Mouse (Mus musculus): Measurements from ENCODE around the gene Cfap73.

Gene Cfap73

DNA sequence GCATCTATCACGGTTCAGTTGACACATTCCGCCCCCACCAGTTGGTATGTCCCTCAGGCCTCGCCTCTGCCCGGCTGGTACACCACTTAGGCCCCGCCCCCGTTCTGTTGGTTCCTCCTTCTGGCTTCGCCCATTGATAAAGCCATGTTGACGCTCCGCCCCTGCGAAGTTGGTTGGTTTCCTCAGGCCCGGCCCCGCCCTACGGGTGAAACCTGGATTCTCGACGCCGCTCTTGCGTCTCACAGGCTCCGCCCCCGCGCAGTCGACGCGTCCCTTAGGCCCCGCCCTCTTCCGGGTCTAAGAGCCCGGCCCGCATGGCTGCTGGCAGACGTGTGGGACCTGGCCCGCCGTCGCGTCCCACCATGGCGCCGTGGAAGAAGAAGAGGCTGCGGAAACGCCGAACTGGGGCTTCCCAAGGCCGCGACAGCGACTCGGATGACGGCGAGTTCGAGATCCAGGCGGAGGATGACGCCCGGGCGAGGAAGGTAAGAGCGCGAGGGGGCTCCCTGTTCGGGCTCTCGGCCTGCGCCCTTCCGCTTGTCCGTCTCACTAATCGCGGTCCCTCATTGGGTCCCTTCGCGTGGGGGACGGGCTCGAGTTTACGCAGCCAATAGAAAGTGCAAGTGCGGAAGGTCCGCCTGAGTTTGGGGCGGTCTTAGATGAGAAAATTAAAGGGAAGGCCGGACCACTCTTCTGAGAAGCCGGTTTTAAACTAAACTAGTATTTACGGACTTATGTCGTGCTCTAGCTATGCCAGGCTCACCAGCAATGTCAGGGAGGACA lies 21.0 kb downstream of the Cfap73 start:
- peak; percentile 100 for DNase-seq (ENCODE audit: low spot score in 2 of 2)

DNA sequence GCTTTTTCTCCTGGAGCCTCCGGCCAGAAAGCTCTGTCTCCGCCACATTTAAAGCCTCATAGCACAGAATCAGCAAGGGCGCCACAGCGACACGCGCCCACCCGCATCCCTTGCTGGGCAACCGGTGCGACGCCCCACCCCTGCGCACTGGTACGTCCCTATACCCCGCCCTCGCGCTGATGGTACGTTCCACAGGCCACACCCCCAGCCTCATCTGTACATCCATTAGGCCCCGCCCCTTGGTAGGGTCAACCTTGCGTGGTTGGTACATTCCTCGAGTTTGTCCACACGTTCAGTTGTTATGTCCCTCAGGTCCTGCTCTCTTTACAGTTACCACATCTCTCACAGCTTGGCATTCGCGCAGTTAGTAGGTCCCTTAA lies 21.6 kb downstream of the Cfap73 start, which contains the start of the genes Rita1 and Ddx54:
TSS of gene Rita1 (minus strand) at position 148 of the 380 bp plus-strand sequence.
TSS of gene Ddx54 (plus strand) at position 298 of the 380 bp plus-strand sequence.
- DNase-seq (ENCODE audit: low spot score in 2 of 2) = peak; percentile 100

DNA sequence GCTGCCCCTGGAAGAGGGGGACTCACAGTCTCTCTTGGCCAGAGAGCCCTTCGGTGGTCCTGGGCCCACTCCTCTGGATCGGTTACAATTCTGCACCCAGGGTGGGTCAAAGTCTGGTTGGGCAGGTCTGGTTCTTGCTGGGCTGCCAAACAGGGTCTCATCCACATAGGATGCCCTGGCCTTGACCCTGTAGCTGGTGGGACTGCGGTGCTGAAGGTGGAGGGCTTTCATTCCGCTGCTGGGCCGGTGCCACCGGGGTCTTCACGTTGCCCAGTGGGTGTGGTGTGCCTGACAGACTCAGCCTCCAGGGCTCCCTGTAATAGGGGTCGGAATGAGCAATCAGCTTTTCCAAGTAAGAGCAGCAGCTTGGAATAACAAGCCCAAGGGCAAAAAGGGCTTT lies 22.6 kb downstream of the Cfap73 start:
- DNase-seq (ENCODE audit: low spot score in 2 of 2) = no peak

DNA sequence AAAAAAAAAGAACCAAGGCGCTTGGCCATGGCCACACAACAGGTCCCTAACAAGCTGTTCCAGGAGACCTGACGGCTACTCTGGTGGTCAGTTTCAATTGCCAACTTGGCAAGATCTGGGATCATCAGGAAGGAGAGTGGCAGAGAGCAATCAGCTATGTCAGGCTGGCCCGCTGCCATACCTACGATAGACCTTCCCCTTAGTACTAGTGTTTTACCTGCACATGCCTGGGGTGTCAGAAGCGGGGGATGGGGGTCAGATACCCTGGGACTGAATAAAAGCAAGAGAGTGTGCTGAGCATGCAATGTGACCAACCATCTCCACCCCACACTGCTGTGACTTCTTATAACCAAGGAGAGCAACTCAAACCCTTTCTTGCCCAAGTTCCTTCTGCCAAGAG lies 23.1 kb downstream of the Cfap73 start:
- DNase-seq (ENCODE audit: low spot score in 2 of 2) = no peak

DNA sequence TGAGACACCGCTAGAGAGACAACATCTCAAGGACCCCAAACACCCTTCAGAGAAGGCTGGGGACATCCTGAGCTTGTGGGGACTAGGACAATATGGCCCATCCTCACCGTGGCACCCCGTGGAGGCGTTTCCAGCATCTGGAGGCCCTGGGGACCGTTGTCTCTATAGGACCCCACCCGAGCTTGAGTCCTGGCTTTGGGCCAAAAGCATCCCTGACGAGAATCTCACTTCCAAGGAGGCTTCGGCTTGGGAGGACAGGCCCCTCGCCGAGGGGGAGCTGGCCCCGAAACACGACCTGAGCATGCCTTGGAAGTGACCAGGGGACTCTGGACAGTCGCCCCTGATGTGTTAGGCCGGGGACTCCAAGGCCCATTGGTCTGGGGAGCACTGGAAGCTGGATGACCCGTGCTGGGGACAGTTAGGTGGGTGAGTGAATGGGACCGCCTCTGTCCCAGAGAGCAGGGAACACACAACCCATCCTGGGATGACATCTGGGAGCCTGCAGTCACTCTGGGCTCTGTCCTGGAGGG lies 24.7 kb downstream of the Cfap73 start:
- no peak for DNase-seq (ENCODE audit: low spot score in 2 of 2)

DNA sequence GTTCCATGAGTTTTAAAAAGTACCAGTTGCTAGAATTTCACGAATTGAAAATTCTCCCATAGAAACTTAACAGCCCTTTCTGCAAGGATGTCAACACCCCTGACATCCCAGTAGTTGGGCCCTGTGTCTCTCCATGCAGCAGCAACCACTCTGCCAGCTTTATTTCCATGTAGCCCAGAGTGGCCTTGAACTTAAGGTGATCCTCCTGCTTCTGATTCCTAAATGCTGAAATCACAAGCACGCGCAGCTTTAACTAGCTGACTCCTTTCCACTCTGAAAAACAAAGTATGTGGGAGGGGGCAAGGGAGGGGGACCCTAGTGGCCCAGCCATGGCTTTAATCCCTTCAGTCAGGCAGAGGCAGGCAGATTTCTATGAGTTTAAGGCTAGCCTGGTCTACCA lies 26.7 kb downstream of the Cfap73 start:
- no peak for DNase-seq (ENCODE audit: low spot score in 2 of 2)

DNA sequence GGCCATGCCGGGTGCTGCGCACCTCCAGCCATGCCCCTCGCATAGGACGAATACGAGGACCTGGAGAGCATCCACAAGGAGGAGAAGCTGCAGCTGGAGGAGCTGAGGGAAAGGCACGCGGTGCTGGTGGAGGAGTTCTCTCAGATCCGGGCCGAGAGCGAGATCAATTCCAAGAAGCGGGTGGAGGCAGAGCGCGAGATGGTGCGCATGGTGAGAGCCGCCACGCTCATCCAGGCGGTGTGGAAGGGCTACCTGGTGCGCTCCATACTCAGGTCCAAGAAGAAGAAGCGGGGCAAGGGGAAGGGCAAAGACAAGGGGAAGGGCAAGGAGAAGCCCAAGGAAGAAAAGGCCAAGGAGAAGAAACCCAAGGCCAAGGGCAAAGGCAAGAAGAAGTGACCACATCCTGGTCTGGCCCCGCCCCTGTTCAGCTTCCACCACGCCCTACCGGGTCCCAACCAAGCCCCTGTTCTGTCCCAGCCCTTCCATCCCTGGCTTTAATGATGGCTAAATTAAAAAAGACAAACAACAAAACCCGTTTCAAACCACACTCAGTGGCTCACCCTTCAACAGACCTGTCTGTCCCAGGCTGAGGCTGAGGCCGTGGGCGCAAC lies 27.3 kb downstream of the Cfap73 start:
- DNase-seq (ENCODE audit: low spot score in 2 of 2) = no peak

DNA sequence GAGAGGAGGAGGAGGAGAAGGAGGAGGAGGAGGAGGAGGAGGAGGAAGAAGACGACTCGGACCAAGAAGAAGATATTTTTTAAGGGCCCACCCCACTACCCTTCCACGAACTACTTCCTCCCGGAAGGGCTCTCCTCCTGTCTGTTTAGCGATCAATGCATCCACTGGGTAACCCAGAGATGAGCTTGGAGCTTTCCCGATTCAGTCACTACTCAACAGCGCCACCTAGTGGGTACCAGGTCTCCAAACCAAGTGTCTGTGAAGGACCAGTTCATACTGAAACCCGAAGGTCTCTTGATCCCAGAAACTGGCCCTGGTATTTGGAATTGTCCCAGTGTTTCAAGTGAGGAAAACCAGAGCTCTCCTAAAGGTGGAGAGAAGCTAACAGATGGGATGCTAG lies 28.3 kb downstream of the Cfap73 start:
- DNase-seq (ENCODE audit: low spot score in 2 of 2) = peak; percentile 87 to 93

DNA sequence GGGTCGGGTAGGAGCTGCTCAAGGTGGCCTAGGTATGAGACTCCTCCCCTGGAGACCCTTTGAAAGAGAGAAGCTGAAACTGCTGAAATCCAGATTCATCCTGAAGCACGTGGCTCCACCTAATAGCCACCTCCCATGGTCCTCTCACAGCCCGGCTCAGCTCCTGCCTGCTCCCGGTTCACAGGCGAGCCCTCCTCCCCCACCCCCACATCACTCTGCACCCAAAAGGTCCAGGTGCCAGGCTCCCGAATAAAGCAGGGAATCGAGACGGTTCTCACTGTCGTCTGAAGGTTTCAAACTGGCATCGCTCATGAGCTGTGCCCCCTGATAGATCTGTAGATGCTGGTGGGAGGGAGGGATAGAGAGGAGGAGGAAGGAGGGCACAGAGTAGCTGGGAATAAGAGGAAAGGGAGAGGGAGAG lies 28.8 kb downstream of the Cfap73 start:
- DNase-seq (ENCODE audit: low spot score in 2 of 2) = no peak

DNA sequence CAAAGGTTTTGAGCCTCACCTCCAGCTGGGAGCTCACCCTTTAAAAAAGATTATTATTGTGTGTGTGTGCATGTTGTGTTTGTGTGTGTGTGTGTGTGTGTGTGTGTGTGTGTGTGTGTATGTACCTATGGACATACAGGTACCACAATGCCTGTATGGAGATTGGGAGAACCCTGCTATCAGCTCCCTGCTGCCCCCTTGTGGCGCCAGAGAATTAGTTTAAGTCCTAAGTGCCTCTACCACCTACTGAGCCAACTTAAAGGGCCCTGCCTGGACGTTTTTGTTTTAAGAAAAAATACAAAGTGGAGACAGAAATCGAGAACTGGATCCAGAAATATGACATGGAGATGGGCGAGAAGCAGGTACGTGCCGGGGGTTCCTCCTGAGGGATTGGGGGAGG lies 29.2 kb downstream of the Cfap73 start:
- peak; percentile 79 to 87 for DNase-seq (ENCODE audit: low spot score in 2 of 2)

DNA sequence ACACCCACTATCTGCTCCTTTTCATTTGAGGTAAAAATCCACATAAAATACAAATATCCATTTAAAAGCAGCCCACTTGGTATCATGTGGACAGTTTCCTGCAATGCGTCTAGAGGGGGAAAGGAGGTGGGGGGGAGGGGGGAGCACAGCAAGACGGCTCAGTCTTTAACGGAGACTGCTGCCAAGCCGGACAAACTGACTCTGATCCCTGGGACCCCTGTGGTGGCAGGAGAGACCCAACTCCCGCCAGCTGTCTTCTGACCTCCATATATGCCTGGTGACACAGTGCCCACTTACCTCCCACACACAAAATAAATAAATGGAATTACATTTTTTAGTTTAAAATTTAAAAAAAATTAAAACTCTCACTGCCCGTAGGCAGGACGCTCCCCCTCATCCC lies 30.5 kb downstream of the Cfap73 start:
- no peak for DNase-seq (ENCODE audit: low spot score in 2 of 2)

DNA sequence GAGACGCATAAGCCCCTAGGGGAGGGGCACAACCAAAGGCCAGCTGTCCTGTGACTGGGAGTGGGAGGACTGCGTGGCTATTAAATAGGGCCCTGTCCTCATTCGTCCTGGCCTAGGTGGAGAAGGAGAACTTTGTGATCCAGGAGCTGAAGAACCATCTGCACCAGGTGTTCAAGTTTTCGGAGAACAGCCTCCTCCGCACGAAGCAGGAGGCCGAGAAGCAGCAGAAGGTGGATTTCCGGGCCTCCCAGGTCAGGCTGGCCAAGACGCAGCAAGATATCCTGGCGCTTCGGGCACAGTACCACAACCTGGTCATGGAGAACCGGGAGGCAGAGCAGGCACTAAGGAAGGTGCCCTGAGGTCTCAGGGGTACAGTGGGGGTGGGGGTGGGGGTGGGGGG lies 31.8 kb downstream of the Cfap73 start:
- no peak for DNase-seq (ENCODE audit: low spot score in 2 of 2)

DNA sequence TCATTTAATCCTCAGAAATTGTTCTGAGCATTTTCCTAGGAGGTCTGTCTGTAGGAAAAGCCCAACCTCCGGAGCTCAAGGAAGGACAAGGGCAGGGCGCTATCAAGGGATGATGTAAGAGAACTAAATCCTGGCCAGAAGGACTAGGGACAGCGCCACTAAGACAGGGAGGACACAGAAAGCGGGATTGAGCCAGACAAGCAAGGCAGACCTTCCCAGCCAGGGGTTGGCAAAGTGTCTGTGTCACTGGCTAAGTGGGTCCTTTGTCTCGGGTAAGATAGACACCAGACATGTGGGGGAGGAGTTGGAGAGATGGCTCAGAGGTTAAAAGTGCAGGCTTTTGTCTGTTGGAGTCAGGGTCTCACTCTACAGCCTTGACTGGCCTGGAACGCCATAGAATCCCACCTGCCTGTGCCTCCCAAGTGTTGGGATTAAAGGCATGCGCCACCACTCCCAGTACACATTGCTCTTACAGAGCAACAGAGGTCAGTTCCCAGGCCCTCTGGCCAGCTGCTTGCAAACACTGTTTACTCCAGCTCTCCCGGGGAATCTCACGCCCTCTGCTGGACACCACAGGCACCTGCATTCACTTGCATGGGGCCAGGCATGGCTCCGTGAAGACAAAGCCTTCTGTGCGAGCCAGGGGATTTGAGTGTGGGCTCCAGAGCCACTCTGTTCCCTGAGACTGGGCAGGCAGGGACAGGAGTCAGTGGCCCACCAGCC lies 32.9 kb downstream of the Cfap73 start:
- DNase-seq (ENCODE audit: low spot score in 2 of 2) = no peak

DNA sequence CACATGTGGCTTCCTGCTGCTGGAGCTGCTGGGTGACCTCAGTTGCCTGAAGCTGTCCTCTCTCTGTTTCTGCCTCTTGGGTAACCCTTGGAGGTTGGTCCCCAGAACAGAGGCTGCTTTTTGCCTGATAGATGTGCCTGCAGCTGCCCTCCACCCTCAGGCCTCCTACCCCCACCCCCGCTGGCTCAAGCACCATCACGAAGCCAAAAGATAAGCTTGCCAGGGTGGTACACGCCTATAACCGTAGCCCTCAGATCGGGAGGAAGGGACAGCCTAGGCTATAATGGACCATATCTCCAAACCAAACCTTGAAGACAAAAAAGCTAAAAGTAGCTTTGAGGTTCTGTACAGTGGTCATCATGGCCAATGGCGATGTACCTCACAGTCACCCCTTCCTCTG lies 34.4 kb downstream of the Cfap73 start:
- DNase-seq (ENCODE audit: low spot score in 2 of 2) = no peak

DNA sequence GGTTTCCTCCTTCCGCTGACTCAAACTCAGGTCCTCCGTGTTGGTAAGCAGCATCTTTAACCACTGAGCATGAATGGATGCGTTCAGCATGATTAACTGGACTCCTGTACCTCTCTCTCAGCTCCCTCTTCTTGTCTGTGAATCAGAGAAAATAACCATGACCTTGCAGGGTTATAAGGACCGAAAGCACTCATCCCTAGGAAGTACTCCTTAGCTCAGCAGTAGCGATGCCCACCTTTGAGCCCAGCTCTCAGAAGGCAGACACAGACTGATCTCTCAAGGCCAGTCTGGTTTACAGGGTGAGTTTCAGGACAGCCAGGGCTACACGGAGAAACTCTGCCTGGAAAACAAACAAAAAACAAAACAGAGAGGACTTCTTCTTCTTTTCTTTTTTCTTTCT lies 39.5 kb downstream of the Cfap73 start:
- no peak for DNase-seq (ENCODE audit: low spot score in 2 of 2)

DNA sequence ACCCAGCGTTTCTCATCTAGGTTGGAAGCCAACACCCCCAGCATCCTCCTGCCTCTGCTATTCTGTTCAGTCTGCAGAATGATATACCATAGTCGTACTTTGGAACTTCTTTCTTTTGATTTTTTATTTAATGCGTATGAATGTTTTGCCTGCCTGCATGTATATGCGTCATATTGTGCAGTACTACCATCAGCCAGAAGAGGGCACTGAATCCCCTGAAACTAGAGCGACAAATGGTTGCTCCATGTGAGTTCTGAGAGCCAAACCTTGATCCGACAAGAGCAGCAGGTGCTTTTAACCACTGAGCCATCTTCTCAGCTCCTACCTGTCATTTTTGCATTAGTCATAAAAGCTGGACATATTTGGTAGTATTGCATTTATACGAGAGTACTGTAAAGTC lies 41.9 kb downstream of the Cfap73 start:
- no peak for DNase-seq (ENCODE audit: low spot score in 2 of 2)

DNA sequence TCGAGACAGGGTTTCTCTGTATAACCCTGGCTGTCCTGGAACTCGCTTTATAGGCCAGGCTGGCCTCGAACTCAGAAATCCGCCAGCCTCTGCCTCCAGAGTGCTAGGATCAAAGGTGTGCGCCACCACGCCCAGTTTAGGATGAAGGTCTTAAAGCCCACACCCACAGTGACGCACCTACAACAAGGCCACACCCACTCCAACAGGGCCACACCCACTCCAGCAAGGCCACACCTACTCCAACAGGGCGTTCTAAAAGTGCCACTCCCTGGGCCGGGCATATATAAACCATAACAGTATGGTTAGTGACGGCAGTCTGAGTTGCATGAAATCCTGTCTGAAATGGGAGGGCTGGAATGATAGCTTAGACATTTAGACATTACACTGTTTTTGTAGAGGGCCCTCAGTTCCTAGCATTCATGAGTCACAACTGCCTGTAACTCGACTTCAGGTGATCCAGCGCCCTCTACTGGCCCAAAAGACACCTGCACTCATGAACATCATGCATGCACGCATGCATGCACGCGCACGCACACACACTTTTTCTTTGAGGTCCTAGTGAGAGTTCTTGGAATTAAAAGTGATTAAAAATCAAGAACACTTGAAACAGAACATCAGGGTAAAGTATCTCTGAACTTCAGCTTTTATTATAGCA lies 43.6 kb downstream of the Cfap73 start:
- no peak for DNase-seq (ENCODE audit: low spot score in 2 of 2)

DNA sequence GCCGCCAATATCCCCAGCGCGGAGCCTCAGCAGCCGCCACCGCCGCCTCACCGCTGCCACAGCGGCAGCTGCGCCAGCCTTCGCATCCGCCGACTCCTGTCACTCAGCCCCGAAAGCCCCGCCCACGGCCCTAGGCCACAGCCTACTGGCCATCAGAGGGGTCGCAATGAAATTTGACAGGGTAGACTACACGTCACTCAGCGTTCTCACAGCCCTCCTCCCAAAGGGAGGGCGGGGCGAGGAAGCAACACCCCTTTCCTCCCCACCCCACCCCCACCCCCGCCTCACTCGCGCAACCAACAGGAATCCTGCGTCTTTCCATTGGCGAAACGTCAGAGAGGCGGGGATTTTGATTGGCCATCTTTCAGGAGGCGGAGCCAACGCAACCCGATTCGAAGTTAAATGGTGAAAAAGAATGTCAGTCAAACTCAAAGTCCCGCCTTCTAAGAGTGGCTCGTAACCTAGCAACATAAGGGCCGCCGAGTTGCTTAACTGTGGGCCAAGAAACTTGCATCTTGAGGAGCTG lies 45.4 kb downstream of the Cfap73 start, which contains the start of the genes Tpcn1 and Iqcd:
TSS of gene Tpcn1 (minus strand) at position 105 of the 526 bp plus-strand sequence.
TSS of gene Iqcd (plus strand) at position 448 of the 526 bp plus-strand sequence.
- DNase-seq (ENCODE audit: low spot score in 2 of 2) = peak; percentile 98 to 99

DNA sequence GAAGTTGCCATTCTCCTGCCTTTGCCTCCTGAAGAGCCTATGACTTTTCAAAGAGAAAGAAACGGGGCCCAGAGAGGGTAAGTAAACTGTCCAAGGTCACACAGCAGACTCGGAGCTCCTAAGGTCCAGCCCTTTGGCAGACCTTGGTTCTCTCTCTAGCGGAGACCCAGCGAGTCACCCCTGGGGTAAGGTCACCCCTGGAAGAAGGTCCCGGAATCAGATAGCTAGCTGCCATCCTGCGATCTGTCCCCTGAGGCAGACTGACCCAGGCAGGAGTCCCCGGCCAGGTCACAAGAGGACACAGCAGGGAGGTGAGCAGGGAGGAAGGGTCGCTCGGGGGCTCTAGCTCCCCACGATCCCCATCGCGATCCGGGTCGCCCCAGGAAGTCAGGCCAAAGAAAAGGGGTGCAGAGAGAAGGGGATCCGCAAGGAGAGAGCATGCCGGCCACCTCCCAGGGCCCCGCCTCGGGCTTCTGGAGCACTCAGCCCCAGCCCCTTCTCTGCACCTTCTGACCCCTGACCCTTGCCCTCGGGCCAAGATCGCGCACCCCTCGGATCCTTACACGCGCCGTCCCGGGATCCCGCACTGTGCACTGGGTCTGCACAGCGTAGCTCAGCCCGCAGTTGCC lies 46.0 kb downstream of the Cfap73 start:
- no peak for DNase-seq (ENCODE audit: low spot score in 2 of 2)

DNA sequence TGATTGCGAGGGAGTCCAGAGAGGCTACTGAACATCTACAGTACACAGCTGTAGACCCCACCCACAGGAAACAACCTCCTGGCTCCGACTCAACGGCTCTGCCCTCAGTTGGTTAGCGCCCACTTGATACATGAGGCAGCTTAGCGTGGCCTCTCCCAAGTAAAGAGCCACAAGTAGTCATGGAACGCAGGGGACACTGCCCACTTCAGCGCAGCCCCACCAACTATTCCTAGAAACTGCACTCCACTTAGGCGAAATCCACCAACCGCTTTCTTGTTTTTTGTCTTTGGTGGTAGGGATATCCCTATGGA lies 46.5 kb downstream of the Cfap73 start:
- no peak for DNase-seq (ENCODE audit: low spot score in 2 of 2)

All from frontal cortex, postnatal 36 days (tissue).